Mouse (Mus musculus) liver, adult 2 months (tissue): ENCODE data around the gene Ndrg3.

Source experiments
- CTCF ChIP-seq: fragments of 200-500 bp; IDR thresholded peaks from 2 replicates; pipeline ENCODE4 v1.5.1; 2011; ENCODE audit warnings: low read depth, low read length, control low read depth
- POLR2A ChIP-seq: fragments of 200-500 bp; IDR thresholded peaks from 2 replicates; pipeline ENCODE4 v1.6.1; 2011; ENCODE audit warnings: low read length, control low read depth; ENCODE audit not compliant: insufficient read depth; ENCODE audit errors: extremely low read depth

DNA sequence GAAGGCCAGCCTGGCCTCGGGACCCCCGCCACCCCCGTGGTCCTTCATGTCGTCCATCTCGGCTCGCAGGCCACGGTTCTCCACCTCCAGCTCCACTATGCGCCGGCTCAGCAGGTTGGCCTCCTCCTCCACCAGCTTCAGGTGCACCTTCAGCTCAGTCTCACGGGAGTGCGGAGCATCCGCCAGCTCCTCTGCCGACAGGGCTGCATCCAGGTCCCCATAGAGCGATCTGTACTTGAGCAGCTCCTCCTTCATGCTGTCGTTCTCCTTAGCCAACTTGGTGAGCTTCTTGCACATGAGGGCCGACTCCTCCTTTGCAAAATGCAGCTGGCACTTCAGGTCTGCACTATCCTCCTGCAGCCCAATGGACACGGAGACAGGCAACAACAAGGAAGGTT is 48.8 kb upstream of the Ndrg3 start:
- TF ChIP-seq CTCF: no peak
- no peak for TF ChIP-seq POLR2A
